Mouse (Mus musculus) ES-E14 (cell line): ENCODE measurements around the gene Llgl2. TPM values are rescaled to one million over a fixed set of nuclear protein-coding genes. Genes with fewer than 3 reads are reported as not detected.

Experiments
- DNase-seq: peaks from one replicate; pipeline ENCODE4 v3.0.0-alpha.2; 2013; ENCODE audit warnings: low read depth, low spot score
- H3K27ac ChIP-seq: 2 replicates; pipeline ENCODE4 v1.5.1; 2012; ENCODE audit warnings: low read depth, mild to moderate bottlenecking, low read length, moderate library complexity, mixed read lengths; ENCODE audit not compliant: poor library complexity, insufficient read depth, severe bottlenecking
- H3K36me3 ChIP-seq: 2 replicates; pipeline ENCODE4 v1.6.1; 2012; ENCODE audit warnings: mild to moderate bottlenecking, low read length, moderate library complexity, mixed read lengths; ENCODE audit not compliant: control insufficient read depth, poor library complexity, insufficient read depth, severe bottlenecking
- H3K4me1 ChIP-seq, 2 experiments: fragments of 150-350 bp in 1 of 2; sonication (generic) in 1 of 2; 2 replicates each; pipeline ENCODE4 v1.6.1; 2012; ENCODE audit warnings: low read length in 2 of 2, mild to moderate bottlenecking in 1 of 2, mixed read lengths in 1 of 2; ENCODE audit not compliant: control insufficient read depth in 2 of 2, insufficient read depth in 2 of 2, poor library complexity in 1 of 2
- H3K4me3 ChIP-seq, 2 experiments: fragments of 150-350 bp in 1 of 2; sonication (generic) in 1 of 2; 2 replicates each; pipeline ENCODE4 v1.5.1; 2012; ENCODE audit warnings: low read length in 2 of 2, low read depth in 1 of 2, mild to moderate bottlenecking in 1 of 2, mixed read lengths in 1 of 2; ENCODE audit not compliant: insufficient read depth in 1 of 2, poor library complexity in 1 of 2, severe bottlenecking in 1 of 2
- H3K9ac ChIP-seq: 2 replicates; pipeline ENCODE4 v1.6.1; 2012; ENCODE audit warnings: low read depth, mild to moderate bottlenecking, low read length, mixed read lengths; ENCODE audit not compliant: poor library complexity, insufficient read depth, severe bottlenecking
- H3K9me3 ChIP-seq: fragments of 150-350 bp; sonication (generic); 2 replicates; pipeline ENCODE4 v1.6.1; 2012; ENCODE audit warnings: low read depth, mild to moderate bottlenecking, low read length; ENCODE audit not compliant: control insufficient read depth, insufficient read depth
- CHD2 ChIP-seq: IDR thresholded peaks from 2 replicates; pipeline ENCODE4 v1.6.1; 2014; ENCODE audit warnings: mild to moderate bottlenecking, low read depth, low read length, inconsistent platforms
- HCFC1 ChIP-seq: IDR thresholded peaks from 2 replicates; pipeline ENCODE4 v1.6.1; 2012; ENCODE audit warnings: low read length, inconsistent platforms, borderline replicate concordance; ENCODE audit not compliant: insufficient read depth
- MAFK ChIP-seq: IDR thresholded peaks from 2 replicates; pipeline ENCODE4 v1.6.1; 2014; ENCODE audit warnings: mild to moderate bottlenecking, low read depth, low read length, inconsistent platforms; ENCODE audit not compliant: insufficient read depth
- ZC3H11A ChIP-seq: IDR thresholded peaks from 2 replicates; pipeline ENCODE4 v1.6.1; 2012; ENCODE audit warnings: low read depth, mild to moderate bottlenecking, inconsistent platforms, low read length, borderline replicate concordance
- ZNF384 ChIP-seq: IDR thresholded peaks from 2 replicates; pipeline ENCODE4 v1.6.1; 2012; ENCODE audit warnings: low read depth, low read length, inconsistent platforms
- in situ Hi-C, 2 experiments: fragments of 600-800 bp; cut with MboI; formaldehyde crosslinking; loops; one replicate each; pipeline ENCODE4 v1.15.1; 2025; ENCODE audit warnings: low sequenced_read_pairs in 2 of 2, inconsistent platforms in 1 of 2; ENCODE audit not compliant: unreplicated experiment in 2 of 2
- total RNA-seq: library from RNA; depleted of rRNA; stranded (reverse); fragments of 300-350 nt; gene quantifications from 2 replicates; pipeline ENCODE4 v1.2.3, GENCODE M21; 2012

Gene Llgl2
- total RNA-seq, 1 experiment, result 145 TPM

DNA sequence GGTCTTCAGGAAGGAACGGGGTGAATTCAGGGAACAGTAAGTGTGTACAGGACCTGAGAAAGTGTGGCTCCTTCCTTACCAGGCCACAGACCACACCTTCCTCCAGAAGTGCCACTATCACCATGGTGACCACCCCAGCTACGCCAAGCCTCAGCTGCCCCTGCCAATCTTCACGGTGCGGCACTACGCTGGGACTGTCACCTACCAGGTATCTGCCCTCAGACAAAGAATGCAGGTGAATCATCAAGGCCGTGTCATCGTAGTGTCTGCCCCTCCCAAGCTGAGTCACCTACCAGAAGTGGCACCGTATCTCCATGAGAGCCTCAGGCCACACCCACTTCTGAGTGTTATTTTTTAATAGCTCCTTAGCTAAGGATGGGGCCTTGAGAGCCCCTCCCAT lies 45.5 kb downstream of the Llgl2 start:
- Histone ChIP-seq H3K27ac (no peak overlapping the region), H3K4me1 (peaks cover 0 to 15% of the 10 kb centered on the region in 2 experiments; a peak in 2 of 4 replicates), H3K9ac (no peak overlapping the region), H3K9me3 (no peaks in the 10 kb centered on the region), H3K4me3 (no peak overlapping the region), H3K36me3 (no peaks in the 10 kb centered on the region; the same call in 1 of the 2 replicates)
- in situ Hi-C loops, result no loop called here
- no peak for TF ChIP-seq MAFK
- no peak for TF ChIP-seq HCFC1
- no peak for TF ChIP-seq CHD2
- no peak for TF ChIP-seq ZC3H11A
- TF ChIP-seq ZNF384, result no peak
- DNase-seq, result no peak

- Histone ChIP-seq H3K27ac (no peak overlapping the region), H3K9ac (no peak overlapping the region), H3K4me3 (no peak overlapping the region), H3K9me3 (no peaks in the 10 kb centered on the region), H3K4me1 (peaks cover 0 to 6% of the 10 kb centered on the region in 2 experiments; a peak in 1 of 4 replicates), H3K36me3 (no peaks in the 10 kb centered on the region; the same call in 1 of the 2 replicates)
- in situ Hi-C loops, result no loop called here
- DNase-seq, result no peak
- TF ChIP-seq HCFC1 (no peak), ZC3H11A (no peak), MAFK (no peak), CHD2 (no peak), ZNF384 (no peak)
These were observed 48.6 kb downstream of the Llgl2 start for GRCm38 (mm10) chr11:115872437-115872836.

GRCm38 (mm10) chr11:115875935-115876334 lies 52.1 kb downstream of the Llgl2 start:
- H3K4me1 ChIP-seq, result peaks cover 0 to 8% of the 10 kb centered on the region in 2 experiments; a peak in 1 of 4 replicates
- in situ Hi-C loops, result no loop called here

GRCm38 (mm10) chr11:115876438-115876837 lies 52.6 kb downstream of the Llgl2 start:
- H3K4me3 ChIP-seq, result no peak overlapping the region
- H3K27ac ChIP-seq, result no peak overlapping the region
- in situ Hi-C loops, result no loop called here
- no peak for DNase-seq
- H3K4me1 ChIP-seq, result peaks cover 0 to 12% of the 10 kb centered on the region in 2 experiments; a peak in 1 of 4 replicates
- H3K9me3 ChIP-seq, result no peaks in the 10 kb centered on the region
- TF ChIP-seq HCFC1 (no peak), MAFK (no peak)
- no peak overlapping the region for H3K9ac ChIP-seq
- no peaks in the 10 kb centered on the region; the same call in 1 of the 2 replicates for H3K36me3 ChIP-seq

More at GRCm38 (mm10) chr11:115875935-115876334, 52.1 kb downstream of the Llgl2 start:
- no peaks in the 10 kb centered on the region for H3K9me3 ChIP-seq
- TF ChIP-seq HCFC1, result no peak
- no peak for TF ChIP-seq ZC3H11A
- peak; percentile 86 for TF ChIP-seq MAFK
- no peak for TF ChIP-seq ZNF384
- TF ChIP-seq CHD2, result no peak
- no peaks in the 10 kb centered on the region; the same call in 1 of the 2 replicates for H3K36me3 ChIP-seq
- DNase-seq, result no peak
- no peak overlapping the region for H3K27ac ChIP-seq
- no peak overlapping the region for H3K4me3 ChIP-seq
- H3K9ac ChIP-seq, result no peak overlapping the region

DNA sequence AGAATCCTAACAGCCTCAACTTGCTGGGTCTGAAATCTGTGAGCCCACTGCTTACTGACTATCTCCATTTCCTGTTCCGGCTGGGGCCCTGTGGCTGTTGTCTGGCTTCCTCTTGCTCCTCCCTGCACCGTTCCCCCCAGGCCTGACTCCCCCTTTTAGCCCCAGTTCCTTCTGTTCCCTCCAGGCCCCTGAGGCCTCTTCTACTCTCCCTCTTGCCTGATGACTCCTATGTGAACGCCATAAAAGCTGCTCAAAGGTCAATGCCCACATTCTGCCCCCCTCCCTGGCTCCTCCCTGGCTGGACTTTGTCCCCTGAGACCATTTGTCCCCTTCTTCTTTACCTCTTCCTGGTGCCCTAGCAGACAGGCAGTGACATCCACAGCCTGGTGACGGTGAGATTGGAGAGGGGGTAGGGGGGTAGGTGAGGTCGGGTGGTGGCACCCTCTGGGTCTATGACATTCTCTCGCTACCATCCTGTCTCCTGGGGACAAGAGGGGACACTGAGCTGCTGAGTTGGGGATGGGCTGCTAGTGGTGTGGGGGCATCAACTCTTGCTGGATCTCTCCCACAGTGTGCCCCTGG lies 53.4 kb downstream of the Llgl2 start:
- no peak for DNase-seq
- Histone ChIP-seq H3K9ac (no peak overlapping the region), H3K4me1 (peaks cover 0 to 8% of the 10 kb centered on the region in 2 experiments; a peak in 1 of 4 replicates), H3K4me3 (no peak overlapping the region), H3K27ac (no peak overlapping the region), H3K36me3 (no peaks in the 10 kb centered on the region), H3K9me3 (no peaks in the 10 kb centered on the region)
- no peak for TF ChIP-seq HCFC1
- TF ChIP-seq ZNF384, result no peak
- TF ChIP-seq ZC3H11A, result no peak
- TF ChIP-seq CHD2, result no peak
- no peak for TF ChIP-seq MAFK
- in situ Hi-C loops, result no loop called here
